Mouse (Mus musculus): ENCODE measurements around the gene Spen.

- TF ChIP-seq CTCF (IDR thresholded peaks at IDR 0.05; ENCODE audit: insufficient read depth, low read length), result no peak
- no peak for TF ChIP-seq POLR2A (IDR thresholded peaks at IDR 0.05; ENCODE audit: borderline replicate concordance, extremely low read depth, low read depth, low read length)
Measured at GRCm38 (mm10) chr4:141566187-141566586, 27.8 kb upstream of the Spen start.

Measured in lung, adult 2 months (tissue).